Mouse (Mus musculus): ENCODE measurements at regions not wholly inside any gene's neighbourhood (a gene's known extent, or its start where the extent isn't known, plus 50 kb on each side); places are given as distances from the start of the nearest gene placed in this dataset.

DNA sequence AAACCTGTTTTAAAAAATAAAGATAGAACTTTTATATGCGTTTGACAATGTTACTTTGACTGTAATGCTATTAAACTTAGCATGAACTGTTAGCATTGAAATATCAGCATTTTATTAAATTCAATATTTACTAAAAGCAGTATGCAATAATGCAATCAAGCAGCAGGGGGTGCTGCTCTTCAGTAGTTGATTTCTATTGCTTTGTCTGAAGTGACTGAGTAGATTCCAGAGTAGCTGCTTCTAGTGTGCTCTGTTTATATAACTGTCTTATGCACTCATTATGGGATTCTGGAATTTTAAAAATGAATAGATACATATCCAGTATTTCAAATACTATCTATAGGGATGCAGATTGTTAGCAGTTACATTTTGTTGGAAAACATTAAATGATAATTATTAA lies 146.2 kb downstream of the Gm28710 start:
- DNase-seq (ENCODE audit: low read depth, low spot score) = no peak

GRCm38 (mm10) chr5:16947430-16947829 lies 155.8 kb downstream of the Gm28710 start:
- DNase-seq (ENCODE audit: low read depth, low spot score) = no peak

GRCm38 (mm10) chr5:16967735-16968134 lies 176.1 kb downstream of the Gm28710 start:
- no peak for DNase-seq (ENCODE audit: low read depth, low spot score)

- DNase-seq (ENCODE audit: low read depth, low spot score) = peak; percentile 79
Observed at GRCm38 (mm10) chr5:16968817-16969216, 177.2 kb downstream of the Gm28710 start.

GRCm38 (mm10) chr5:16973206-16973896 lies 181.7 kb downstream of the Gm28710 start:
- no peak for DNase-seq (ENCODE audit: low read depth, low spot score)

DNA sequence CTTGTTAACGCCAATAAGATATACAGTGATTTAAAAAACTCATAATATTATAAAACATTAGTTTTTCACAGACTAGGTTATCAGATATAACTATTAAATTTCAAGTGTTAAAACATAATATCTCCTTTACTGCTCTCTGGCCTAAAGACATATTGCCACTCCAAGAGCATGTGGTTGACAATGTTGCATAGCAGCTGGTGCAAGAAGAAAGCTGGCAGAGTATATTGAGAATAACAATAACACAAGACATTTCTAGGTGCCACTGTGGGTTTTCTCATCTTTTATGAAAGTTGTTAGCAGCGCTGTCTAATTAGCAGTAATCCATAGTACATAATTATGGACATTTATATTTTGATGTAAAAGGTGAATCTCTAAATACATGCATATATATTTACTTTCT lies 184.4 kb downstream of the Gm28710 start:
- DNase-seq (ENCODE audit: low read depth, low spot score) = no peak

DNA sequence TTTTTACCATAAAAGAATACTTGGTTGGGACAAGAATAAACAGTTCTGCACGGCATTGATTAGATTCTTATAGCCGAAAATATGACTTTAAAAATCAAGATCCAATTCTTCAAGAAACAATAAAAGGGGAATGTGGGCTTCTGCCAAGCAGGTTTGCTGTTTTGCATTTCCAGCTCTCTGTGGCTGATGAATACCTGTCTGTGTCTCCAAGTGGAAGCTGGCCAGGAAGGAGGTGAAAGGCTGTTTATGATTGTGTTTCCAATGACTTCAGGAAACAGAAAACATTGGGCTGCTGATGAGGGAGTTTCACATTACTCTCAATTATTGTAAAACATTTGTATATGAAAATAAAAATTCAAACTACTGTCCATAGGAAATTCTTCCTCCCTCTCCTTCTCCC lies 193.3 kb downstream of the Gm28710 start:
- DNase-seq (ENCODE audit: low read depth, low spot score) = no peak

DNA sequence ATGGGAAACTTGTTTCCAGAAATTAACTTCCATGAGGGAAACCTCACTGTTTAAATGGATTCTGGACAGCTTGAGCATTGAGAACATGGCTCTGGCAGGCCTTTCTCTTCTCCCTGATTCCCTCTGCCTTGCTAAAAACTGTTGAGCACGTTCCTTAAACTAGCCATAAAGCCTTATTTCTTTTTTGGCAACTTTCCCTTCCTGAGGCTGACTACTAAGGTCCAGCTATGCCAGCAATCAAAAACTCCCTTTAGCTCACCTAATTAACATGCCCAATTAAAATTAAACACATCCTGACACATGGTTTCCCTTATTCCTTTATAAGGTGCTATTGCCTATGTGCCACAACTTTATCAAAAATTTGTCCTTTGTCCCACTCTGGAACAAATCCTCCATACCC lies 199.9 kb downstream of the Gm28710 start:
- no peak for DNase-seq (ENCODE audit: low read depth, low spot score)

DNA sequence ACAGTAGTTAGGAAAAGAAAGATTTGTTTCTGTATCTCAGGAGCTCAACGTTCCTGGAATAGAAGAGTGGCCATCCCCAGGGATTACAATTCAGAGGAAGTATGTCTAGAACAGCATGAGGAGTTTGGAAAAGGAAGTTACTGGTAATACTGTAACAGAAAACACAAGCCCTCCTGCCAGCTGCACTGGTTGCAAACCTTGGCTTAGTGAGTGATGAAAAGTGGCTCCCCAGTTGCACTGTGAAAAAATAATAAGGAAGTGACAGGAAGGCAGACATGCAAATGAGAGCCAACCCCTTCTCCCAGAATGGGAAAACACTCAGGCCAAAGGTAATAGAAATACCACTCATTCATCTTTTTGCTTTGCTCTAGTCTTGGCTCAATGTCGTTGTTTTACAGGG lies 207.6 kb downstream of the Gm28710 start:
- no peak for DNase-seq (ENCODE audit: low read depth, low spot score)

DNA sequence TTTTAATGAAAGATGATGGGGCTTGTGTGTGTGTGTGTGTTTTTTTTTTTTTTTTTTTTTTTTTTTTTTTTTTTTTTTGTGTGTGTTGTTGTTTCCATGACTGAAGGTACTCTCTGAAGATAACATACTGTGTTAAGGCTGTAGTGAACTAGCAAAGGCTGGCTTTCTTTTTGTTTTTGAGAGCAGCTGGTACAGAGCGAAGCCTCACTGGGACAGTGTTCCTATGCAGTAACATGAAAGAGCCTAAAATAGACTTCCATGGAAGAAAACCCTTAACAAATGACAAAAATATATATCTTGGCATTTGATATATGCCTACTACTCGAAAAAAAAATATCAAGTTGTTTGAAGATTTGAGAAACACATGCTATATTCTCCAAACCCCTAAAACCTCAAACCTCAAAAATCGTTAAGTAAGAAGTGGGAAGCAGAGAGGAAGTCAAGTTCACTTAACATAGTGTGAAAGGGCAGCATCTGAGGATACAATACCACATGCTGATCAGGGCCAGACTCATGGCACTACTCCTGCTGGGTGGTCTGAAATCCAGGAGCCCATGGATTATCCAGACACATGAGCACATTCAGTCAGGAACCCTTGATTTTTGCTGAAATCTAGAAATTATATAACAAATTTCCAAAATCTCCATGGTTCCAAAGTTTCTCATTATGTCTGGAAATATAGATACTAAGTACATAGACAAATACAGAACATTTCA lies 215.4 kb downstream of the Gm28710 start:
- no peak for DNase-seq (ENCODE audit: low read depth, low spot score)

DNA sequence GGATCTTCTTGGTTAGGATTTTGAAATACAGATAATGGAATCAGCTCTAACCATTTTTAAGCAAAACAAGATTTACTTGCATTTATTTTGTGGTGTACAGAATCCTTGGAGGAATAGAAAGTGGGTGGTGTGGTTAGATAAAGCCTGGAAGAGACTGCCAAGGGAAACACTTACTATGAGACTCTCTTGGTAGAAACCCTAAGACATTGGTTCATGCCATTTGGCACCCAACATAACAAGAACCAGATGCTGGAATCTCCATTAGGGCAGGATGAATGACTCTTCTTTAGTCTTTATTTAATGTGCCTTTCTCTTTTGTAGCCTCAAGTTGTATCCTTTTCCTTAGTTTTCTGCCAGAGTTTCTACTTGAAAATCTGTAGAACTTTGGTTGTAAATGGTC lies 230.0 kb downstream of the Gm28710 start:
- DNase-seq (ENCODE audit: low read depth, low spot score) = no peak

- no peak for DNase-seq (ENCODE audit: low read depth, low spot score)
Observed at GRCm38 (mm10) chr5:17053935-17054334, 262.3 kb downstream of the Gm28710 start.

- DNase-seq (ENCODE audit: low read depth, low spot score) = no peak
Observed at GRCm38 (mm10) chr5:17064565-17064964, 273.0 kb downstream of the Gm28710 start.

GRCm38 (mm10) chr5:17080405-17080804 lies 288.8 kb downstream of the Gm28710 start:
- DNase-seq (ENCODE audit: low read depth, low spot score) = no peak

DNA sequence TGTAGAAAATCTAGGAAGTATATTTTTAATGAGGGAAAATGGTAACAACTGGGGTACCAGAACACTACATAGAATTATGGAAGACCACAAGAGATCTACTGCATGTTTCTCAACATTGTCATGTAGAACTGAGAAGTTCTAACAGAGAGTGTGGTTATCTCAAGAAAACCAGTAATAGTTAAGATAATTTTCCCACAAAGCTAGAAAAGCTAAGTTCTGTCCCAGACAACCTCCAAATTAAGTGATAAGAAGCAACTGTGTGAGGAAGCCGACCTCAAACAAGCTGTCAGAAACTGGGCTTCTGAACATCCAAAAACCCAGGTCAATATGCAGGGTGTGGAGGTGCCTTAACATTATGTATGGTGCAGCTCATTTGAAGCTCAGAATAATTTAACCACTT lies 261.4 kb upstream of the Speer4f2 start:
- DNase-seq (ENCODE audit: low read depth, low spot score) = no peak

DNA sequence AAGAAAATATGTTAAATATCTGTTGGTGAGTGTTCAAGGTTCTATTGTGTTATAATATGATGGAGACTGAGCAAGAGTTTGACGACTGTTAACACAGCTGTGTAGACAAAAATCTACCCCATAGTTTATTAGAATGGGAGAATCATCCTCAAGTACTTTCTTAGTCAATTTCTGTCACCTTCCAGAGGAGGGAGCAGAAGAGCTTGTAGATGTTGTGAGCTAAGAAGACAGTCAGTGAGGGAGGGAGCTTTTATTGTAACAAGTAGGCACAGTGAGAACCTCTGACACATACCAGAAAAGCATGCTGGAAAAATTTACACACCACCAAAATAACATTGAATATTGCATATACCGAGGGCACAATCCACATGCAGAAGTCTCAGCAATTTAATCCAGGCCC lies 261.0 kb upstream of the Speer4f2 start:
- DNase-seq (ENCODE audit: low read depth, low spot score) = no peak

- DNase-seq (ENCODE audit: low read depth, low spot score) = no peak
Observed at GRCm38 (mm10) chr5:17115035-17115434, 257.9 kb upstream of the Speer4f2 start.

DNA sequence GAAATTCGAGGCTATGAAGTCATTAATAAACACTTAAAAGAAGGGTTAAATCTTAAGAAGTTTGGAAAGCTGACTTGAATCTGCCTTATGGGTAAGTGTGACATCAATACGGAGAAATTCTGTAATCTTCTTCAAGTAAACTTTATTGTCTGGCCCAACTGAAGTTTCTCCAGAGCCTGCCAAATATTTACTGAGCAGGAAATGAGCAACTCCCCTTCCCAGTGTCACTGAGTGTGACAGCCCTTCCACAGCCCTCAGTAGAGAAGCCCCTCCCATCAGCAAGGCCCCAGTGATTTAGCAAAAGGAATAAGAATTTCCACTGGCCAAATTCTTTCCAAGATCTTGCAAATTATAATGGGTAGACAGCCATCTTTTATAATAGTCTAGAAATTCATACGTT lies 256.9 kb upstream of the Speer4f2 start:
- DNase-seq (ENCODE audit: low read depth, low spot score) = no peak

DNA sequence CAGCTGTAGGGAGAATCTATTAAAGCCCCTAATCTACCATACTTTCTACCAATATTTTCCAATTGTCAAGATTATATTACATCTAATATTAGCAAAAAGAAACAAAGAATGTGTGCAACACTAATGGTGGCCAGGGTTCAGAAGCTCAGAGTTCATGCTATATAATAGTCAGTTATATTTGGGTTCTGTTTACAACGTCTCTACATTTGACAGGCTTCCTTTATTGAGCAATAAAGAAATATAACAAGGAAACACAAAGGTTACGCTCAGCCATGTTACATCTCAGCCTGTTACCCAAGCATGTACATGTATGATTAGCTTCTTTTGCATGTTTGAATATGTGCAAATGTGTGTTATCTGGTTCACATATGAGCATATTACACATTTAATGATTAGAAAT lies 247.7 kb upstream of the Speer4f2 start:
- DNase-seq (ENCODE audit: low read depth, low spot score) = no peak

DNA sequence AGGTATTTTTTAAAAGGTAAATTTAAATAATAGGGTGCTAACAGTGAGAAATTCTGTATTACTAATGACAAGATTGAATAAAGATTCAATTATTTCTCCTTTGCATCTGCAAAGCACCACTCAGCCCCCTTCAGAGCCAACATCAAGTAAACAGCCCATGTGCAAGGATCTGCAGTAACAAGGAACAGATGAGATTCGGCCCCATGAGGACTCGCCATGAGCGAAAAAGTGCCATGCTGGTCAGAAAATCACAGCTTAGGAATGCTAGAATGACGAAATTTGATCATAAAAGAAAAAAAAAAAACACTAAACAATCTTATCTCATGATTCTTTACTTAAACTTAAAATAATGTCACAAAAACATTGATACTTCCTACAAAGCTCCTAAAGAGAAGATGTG lies 245.5 kb upstream of the Speer4f2 start:
- DNase-seq (ENCODE audit: low read depth, low spot score) = no peak

GRCm38 (mm10) chr5:17135489-17135888 lies 237.5 kb upstream of the Speer4f2 start:
- DNase-seq (ENCODE audit: low read depth, low spot score) = no peak

GRCm38 (mm10) chr5:17141555-17141954 lies 231.4 kb upstream of the Speer4f2 start:
- DNase-seq (ENCODE audit: low read depth, low spot score) = no peak

DNA sequence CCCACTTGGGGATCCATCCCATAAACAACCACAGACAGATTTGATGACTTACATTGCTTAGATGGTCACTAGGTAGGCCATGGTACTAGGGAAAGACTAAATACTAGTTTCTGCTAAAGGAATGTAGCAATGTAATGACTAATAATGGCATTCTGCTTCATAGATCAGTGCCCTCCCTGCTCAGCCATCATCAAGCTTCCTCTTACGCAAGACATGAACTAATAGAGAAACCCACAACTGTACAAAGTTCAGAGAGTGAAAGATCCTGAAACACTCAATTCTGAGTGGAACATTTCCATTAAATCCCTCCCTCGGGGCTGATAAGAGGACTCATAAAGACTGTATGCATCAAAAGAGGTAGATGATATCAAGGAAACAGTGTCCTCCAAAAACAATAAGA lies 198.4 kb upstream of the Speer4f2 start:
- no peak for DNase-seq (ENCODE audit: low read depth, low spot score)

All from WW6 (cell line).